Mouse (Mus musculus) C2C12 (cell line): ENCODE measurements around the gene Pgm2.

Source experiments
- CEBPB ChIP-seq: IDR thresholded peaks from one replicate; pipeline ENCODE4 v1.6.1; 2011; ENCODE audit warnings: low read depth, mild to moderate bottlenecking, control low read depth, moderate library complexity
- CTCF ChIP-seq: IDR thresholded peaks from one replicate; pipeline ENCODE4 v1.5.1; 2011; ENCODE audit not compliant: control insufficient read depth, insufficient read depth, insufficient read length
- FOSL1 ChIP-seq: IDR thresholded peaks from one replicate; pipeline ENCODE4 v1.8.0; 2011; ENCODE audit warnings: mild to moderate bottlenecking, low read length; ENCODE audit not compliant: poor library complexity, insufficient read depth, severe bottlenecking
- MAX ChIP-seq: IDR thresholded peaks from one replicate; pipeline ENCODE4 v1.6.1; 2011; ENCODE audit warnings: mild to moderate bottlenecking, control low read depth
- MYOD1 ChIP-seq: IDR thresholded peaks from one replicate; pipeline ENCODE4 v1.6.1; 2011; ENCODE audit warnings: low read depth; ENCODE audit not compliant: control insufficient read depth, insufficient read length
- MYOG ChIP-seq: IDR thresholded peaks from one replicate; pipeline ENCODE4 v1.6.1; 2011; ENCODE audit not compliant: control insufficient read depth, insufficient read length; ENCODE audit errors: extremely low read depth
- USF1 ChIP-seq: IDR thresholded peaks from one replicate; pipeline ENCODE4 v1.6.1; 2011; ENCODE audit warnings: low read depth, mild to moderate bottlenecking, control low read depth, moderate library complexity

DNA sequence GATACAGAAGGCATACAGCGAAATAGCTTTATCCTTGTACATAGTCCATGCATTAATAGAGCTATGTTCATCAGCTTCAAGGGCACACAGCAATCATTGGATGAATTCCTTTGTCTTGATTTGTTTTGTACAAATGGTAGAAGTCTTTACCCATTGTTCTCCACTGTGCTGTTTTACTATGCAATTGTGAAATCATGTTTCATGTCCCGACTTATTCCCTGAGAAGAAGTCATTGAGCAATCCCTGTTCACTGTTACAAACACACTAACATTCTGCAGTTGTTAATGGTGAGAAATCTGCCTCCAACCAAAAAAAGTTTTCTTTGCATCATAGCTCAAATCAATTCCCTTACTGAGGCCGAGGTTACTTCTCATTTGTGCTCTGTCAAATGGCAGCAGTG is 47.5 kb downstream of the Pgm2 start:
- TF ChIP-seq MYOG (no peak), MAX (no peak), FOSL1 (no peak), USF1 (no peak), CTCF (no peak), CEBPB (no peak), MYOD1 (no peak)
